Mouse (Mus musculus) duodenum, adult 2 months (tissue): ENCODE results near the gene Cfhr2. TPM values are rescaled to one million over a fixed set of nuclear protein-coding genes. Genes with fewer than 3 reads are reported as not detected.

Experiments used
- polyA plus RNA-seq: library from polyadenylated mRNA; depleted of rRNA; stranded (reverse); fragments of >200 nt; gene quantifications from 2 replicates; pipeline ENCODE4 v1.2.3, GENCODE M21; 2012; ENCODE audit warnings: low replicate concordance; rRNA removed

Gene Cfhr2
- polyA plus RNA-seq = 0.11 TPM in 1 of 2 replicates, not detected in the other

GRCm38 (mm10) chr1:139858548-139858947 is at the start of gene Cfhr2:
TSS of gene Cfhr2 (minus strand) at chr1:139858702.

GRCm38 (mm10) chr1:139781143-139781542 is 77.4 kb downstream of the Cfhr2 start, which contains the start of gene Gm4788:
TSS of gene Gm4788 (minus strand) at chr1:139781243.

Other genes starting within 250 kb of the Cfhr2 start
- gene Gm4788, start 77.5 kb downstream of the Cfhr2 start, polyA plus RNA-seq = not detected in 2 replicates